Mouse (Mus musculus) liver, adult 2 months (tissue): ENCODE measurements at regions not wholly inside any gene's neighbourhood (a gene's known extent, or its start where the extent isn't known, plus 50 kb on each side); places are given as distances from the start of the nearest gene placed in this dataset.

Source experiments
- CTCF ChIP-seq: fragments of 200-500 bp; IDR thresholded peaks from 2 replicates; pipeline ENCODE4 v1.5.1; 2011; ENCODE audit warnings: low read depth, low read length, control low read depth
- POLR2A ChIP-seq: fragments of 200-500 bp; IDR thresholded peaks from 2 replicates; pipeline ENCODE4 v1.6.1; 2011; ENCODE audit warnings: low read length, control low read depth; ENCODE audit not compliant: insufficient read depth; ENCODE audit errors: extremely low read depth

DNA sequence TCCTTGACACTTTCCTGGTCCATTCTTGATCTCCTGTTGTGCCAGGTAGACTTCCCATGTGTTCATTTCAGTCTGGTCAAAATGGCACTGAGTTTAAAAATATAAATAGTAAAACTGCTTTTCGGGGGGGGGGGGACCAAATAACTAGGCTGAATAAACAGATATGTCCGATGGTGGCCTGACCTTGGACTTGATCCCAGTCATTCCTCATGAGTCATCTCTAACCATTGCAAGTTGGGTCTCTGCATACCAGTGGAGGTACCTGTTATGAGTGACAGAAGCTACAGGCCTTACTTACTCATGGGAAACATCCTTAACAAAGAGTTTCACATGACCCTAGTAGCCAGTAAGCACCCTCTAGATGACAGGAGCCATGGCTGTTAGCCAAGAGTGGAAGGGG, 76.2 kb upstream of the Ncam1 start:
- TF ChIP-seq POLR2A (no peak), CTCF (no peak)
